Mouse (Mus musculus) kidney, adult 2 months (tissue): Measurements from ENCODE around the gene Pan3. TPM values are rescaled to one million over a fixed set of nuclear protein-coding genes. Genes with fewer than 3 reads are reported as not detected.

ENCODE experiments used
- DNase-seq: peaks from one replicate; pipeline ENCODE4 v3.0.0; 2021
- H3K27ac ChIP-seq: fragments of 200-500 bp; 2 replicates; pipeline ENCODE4 v1.5.1; 2012; ENCODE audit warnings: low read depth, low read length, control low read depth, inconsistent platforms; ENCODE audit not compliant: insufficient read depth
- H3K27me3 ChIP-seq: fragments of 200-500 bp; replicated peaks from 2 replicates; pipeline ENCODE4 v1.6.1; 2012; ENCODE audit warnings: mild to moderate bottlenecking, moderate library complexity, low read length, inconsistent platforms; ENCODE audit not compliant: control insufficient read depth, insufficient read depth
- H3K36me3 ChIP-seq: fragments of 200-500 bp; 2 replicates; pipeline ENCODE4 v1.6.1; 2012; ENCODE audit warnings: mild to moderate bottlenecking, moderate library complexity, low read length, inconsistent platforms; ENCODE audit not compliant: control insufficient read depth, insufficient read depth
- H3K4me1 ChIP-seq: fragments of 200-500 bp; 2 replicates; pipeline ENCODE4 v1.6.1; 2011; ENCODE audit warnings: low read length; ENCODE audit not compliant: control insufficient read depth, insufficient read depth
- H3K4me3 ChIP-seq: fragments of 200-500 bp; 2 replicates; pipeline ENCODE4 v1.5.1; 2011; ENCODE audit warnings: mild to moderate bottlenecking, low read depth, low read length, control low read depth; ENCODE audit not compliant: insufficient read depth
- CTCF ChIP-seq: fragments of 200-500 bp; conservative IDR thresholded peaks from 2 replicates; pipeline ENCODE4 v1.5.1; 2011; ENCODE audit warnings: low read depth, mild to moderate bottlenecking, control low read depth, low read length, moderate library complexity, mixed read lengths; ENCODE audit not compliant: insufficient read depth, insufficient read length
- POLR2A ChIP-seq: fragments of 200-500 bp; IDR thresholded peaks from one replicate; pipeline ENCODE4 v1.6.1; 2011; ENCODE audit warnings: low read depth, low read length, control low read depth
- WGBS: fragments of 180-500 bp; shearing (Covaris S2); methylation state at CpG from one replicate; pipeline ENCODE4 v1.1.7; 2018; 5-methylcytosine and 5-hydroxymethylcytosine counted together
- polyA plus RNA-seq: library from polyadenylated mRNA; depleted of rRNA; stranded (reverse); fragments of >200 nt; gene quantifications from 2 replicates; pipeline ENCODE4 v1.2.3, GENCODE M21; 2012

The Pan3 gene
- polyA plus RNA-seq, 1 experiment: 47.2 TPM

GRCm38 (mm10) chr5:147410585-147410984, 19.4 kb upstream of the Pan3 start:
- TF ChIP-seq POLR2A (no peak), CTCF (no peak)
- no peaks in the 10 kb centered on the region for H3K36me3 ChIP-seq
- 76% methylated on average over 6 of the region's 6 CpGs for WGBS
- no peak for DNase-seq
- H3K4me3 ChIP-seq: no peak overlapping the region
- H3K27ac ChIP-seq: no peak overlapping the region
- no peaks in the 10 kb centered on the region for H3K27me3 ChIP-seq
- no peaks in the 10 kb centered on the region for H3K4me1 ChIP-seq

- no peak for DNase-seq
- 92% methylated on average over 1 of the region's 1 CpGs for WGBS
- H3K4me1 ChIP-seq: no peaks in the 10 kb centered on the region
- no peak overlapping the region for H3K4me3 ChIP-seq
- no peak overlapping the region for H3K27ac ChIP-seq
- no peak for TF ChIP-seq CTCF
- no peak for TF ChIP-seq POLR2A
- H3K27me3 ChIP-seq: no peaks in the 10 kb centered on the region
- no peaks in the 10 kb centered on the region for H3K36me3 ChIP-seq
These were observed 12.0 kb upstream of the Pan3 start for GRCm38 (mm10) chr5:147417986-147418385.

GRCm38 (mm10) chr5:147418394-147419121, 11.4 kb upstream of the Pan3 start:
- no peak overlapping the region for H3K4me3 ChIP-seq
- 26% methylated on average over 10 of the region's 10 CpGs for WGBS
- peak; percentile 49 for DNase-seq

GRCm38 (mm10) chr5:147423612-147424011, 6.3 kb upstream of the Pan3 start:
- Histone ChIP-seq H3K27ac (no peak overlapping the region), H3K4me1 (no peaks in the 10 kb centered on the region), H3K36me3 (no peaks in the 10 kb centered on the region), H3K27me3 (no peaks in the 10 kb centered on the region), H3K4me3 (no peak overlapping the region)
- 54% methylated on average over 6 of the region's 6 CpGs for WGBS
- DNase-seq: no peak
- no peak for TF ChIP-seq CTCF
- no peak for TF ChIP-seq POLR2A

More at GRCm38 (mm10) chr5:147418394-147419121, 11.4 kb upstream of the Pan3 start:
- Histone ChIP-seq H3K4me1 (no peaks in the 10 kb centered on the region), H3K27ac (no peak overlapping the region), H3K36me3 (no peaks in the 10 kb centered on the region), H3K27me3 (no peaks in the 10 kb centered on the region)
- TF ChIP-seq CTCF: peak; percentile 64
- TF ChIP-seq POLR2A: no peak

GRCm38 (mm10) chr5:147426048-147426805, 3.7 kb upstream of the Pan3 start:
- Histone ChIP-seq H3K27ac (no peak overlapping the region), H3K36me3 (no peaks in the 10 kb centered on the region), H3K27me3 (no peaks in the 10 kb centered on the region), H3K4me1 (no peaks in the 10 kb centered on the region), H3K4me3 (no peak overlapping the region)
- 76% methylated on average over 4 of the region's 4 CpGs for WGBS
- TF ChIP-seq POLR2A (no peak), CTCF (no peak)
- DNase-seq: no peak

GRCm38 (mm10) chr5:147430361-147430935, 487 bp downstream of the Pan3 start:
- TF ChIP-seq POLR2A: no peak
- no peak for TF ChIP-seq CTCF
- Histone ChIP-seq H3K4me3 (peak overlapping the region; percentile 93), H3K4me1 (peaks cover 26% of the 10 kb centered on the region), H3K27me3 (no peaks in the 10 kb centered on the region), H3K27ac (peak overlapping the region; percentile 97), H3K36me3 (no peaks in the 10 kb centered on the region)
- WGBS: under 1% methylated on average over 75 of the region's 91 CpGs
- peak; percentile 52 for DNase-seq
